Mouse (Mus musculus) lung, adult 2 months (tissue): ENCODE measurements at regions not wholly inside any gene's neighbourhood (a gene's known extent, or its start where the extent isn't known, plus 50 kb on each side); places are given as distances from the start of the nearest gene placed in this dataset.

Experiments used
- CTCF ChIP-seq: fragments of 200-500 bp; IDR thresholded peaks from 2 replicates; pipeline ENCODE4 v1.5.1; 2011; ENCODE audit warnings: mild to moderate bottlenecking, low read length, control low read depth; ENCODE audit not compliant: insufficient read depth
- POLR2A ChIP-seq: fragments of 200-500 bp; IDR thresholded peaks from 2 replicates; pipeline ENCODE4 v1.6.1; 2011; ENCODE audit warnings: low read depth, mild to moderate bottlenecking, control low read depth, low read length, borderline replicate concordance; ENCODE audit errors: extremely low read depth

- TF ChIP-seq POLR2A (no peak), CTCF (no peak)
These were observed 219.1 kb upstream of the Tprg start for GRCm38 (mm10) chr16:25067276-25068249.
